Mouse (Mus musculus): ENCODE data around the gene Fgfr2. TPM values are rescaled to one million over a fixed set of nuclear protein-coding genes. Genes with fewer than 3 reads are reported as not detected.
A peak's percentile ranks its signal among the peaks of the same experiment; 100 is the strongest.

Gene Fgfr2
- polyA plus RNA-seq, 1 experiment, result 59.9 TPM

GRCm38 (mm10) chr7:133121661-133122378 is 1.3 kb downstream of the Fgfr2 start:
- Histone ChIP-seq H3K4me1 (ENCODE audit: control insufficient read depth, insufficient read depth, low read length) (peaks cover 2% of the 10 kb centered on the region; the same call in 1 of the 2 replicates), H3K4me3 (ENCODE audit: insufficient read depth, low read length) (peak overlapping the region; percentile 91), H3K27ac (ENCODE audit: insufficient read depth, low read length) (peak overlapping the region; percentile 97)
- TF ChIP-seq CTCF (IDR thresholded peaks at IDR 0.05; ENCODE audit: borderline replicate concordance, insufficient read depth, low read length) (no peak), POLR2A (IDR thresholded peaks at IDR 0.05; ENCODE audit: low read depth, low read length) (peak; percentile 23; the same call in 1 of the 2 replicates)

- H3K27ac ChIP-seq (ENCODE audit: insufficient read depth, low read length), result peak overlapping the region; percentile 87; the same call in 1 of the 2 replicates
- peaks cover 5% of the 10 kb centered on the region for H3K4me1 ChIP-seq (ENCODE audit: control insufficient read depth, insufficient read depth, low read length)
- no peak for TF ChIP-seq CTCF (IDR thresholded peaks at IDR 0.05; ENCODE audit: borderline replicate concordance, insufficient read depth, low read length)
- no peak for TF ChIP-seq POLR2A (IDR thresholded peaks at IDR 0.05; ENCODE audit: low read depth, low read length)
- H3K4me3 ChIP-seq (ENCODE audit: insufficient read depth, low read length), result peak overlapping the region; percentile 91
Observed at GRCm38 (mm10) chr7:133121080-133121607, 2.0 kb downstream of the Fgfr2 start.

GRCm38 (mm10) chr7:133120221-133120751 is 2.9 kb downstream of the Fgfr2 start:
- Histone ChIP-seq H3K27ac (ENCODE audit: insufficient read depth, low read length) (no peak overlapping the region), H3K4me3 (ENCODE audit: insufficient read depth, low read length) (peak overlapping the region; percentile 46), H3K4me1 (ENCODE audit: control insufficient read depth, insufficient read depth, low read length) (peaks cover 5% of the 10 kb centered on the region)
- no peak for TF ChIP-seq CTCF (IDR thresholded peaks at IDR 0.05; ENCODE audit: borderline replicate concordance, insufficient read depth, low read length)

DNA sequence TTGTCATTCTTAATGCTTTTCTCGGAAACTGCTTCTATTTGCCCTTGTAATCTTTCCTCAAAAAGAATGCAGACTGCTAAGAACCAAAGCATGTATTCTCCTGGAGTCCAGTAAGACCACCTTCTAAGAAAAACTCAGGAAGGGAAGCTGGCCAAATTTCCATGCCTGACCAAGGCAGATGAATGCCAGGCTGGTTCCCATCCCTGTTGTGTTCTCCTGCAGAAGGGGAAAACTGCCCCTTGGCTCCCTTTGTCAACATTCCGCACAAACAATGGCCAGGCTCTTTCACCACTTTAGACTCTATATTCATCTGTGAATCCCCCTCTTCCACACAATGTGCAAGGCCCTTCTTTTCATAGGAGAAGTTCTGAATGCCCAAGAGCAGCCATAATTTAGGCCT is 5.3 kb downstream of the Fgfr2 start:
- H3K4me1 ChIP-seq (ENCODE audit: control insufficient read depth, insufficient read depth, low read length), result peaks cover 20% of the 10 kb centered on the region
- H3K27ac ChIP-seq (ENCODE audit: insufficient read depth, low read length), result 0 out of 2 replicates have a peak overlapping the region, but pooled peaks have one; percentile 30
- no peak for TF ChIP-seq CTCF (IDR thresholded peaks at IDR 0.05; ENCODE audit: borderline replicate concordance, insufficient read depth, low read length)
- TF ChIP-seq POLR2A (IDR thresholded peaks at IDR 0.05; ENCODE audit: low read depth, low read length), result no peak
- no peak overlapping the region for H3K4me3 ChIP-seq (ENCODE audit: insufficient read depth, low read length)

DNA sequence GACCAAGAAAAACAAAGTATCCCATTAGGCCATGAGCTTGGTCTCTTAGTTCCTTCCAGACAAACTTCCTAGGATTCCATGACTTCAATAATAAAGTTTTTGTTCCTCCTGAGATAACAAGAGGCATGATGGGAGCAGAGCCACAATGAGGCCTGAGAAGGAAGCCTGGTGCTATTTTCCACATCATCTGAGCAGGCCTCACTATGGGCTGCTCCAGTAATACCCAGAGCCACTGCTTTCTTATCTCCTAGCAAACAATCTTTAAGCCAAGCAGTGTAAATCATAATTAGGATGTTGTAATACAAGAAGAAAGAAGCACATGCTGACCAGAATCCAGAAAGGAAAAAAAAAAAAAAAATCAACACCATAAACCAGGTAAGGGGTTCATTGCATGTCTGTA is 6.6 kb downstream of the Fgfr2 start:
- H3K27ac ChIP-seq (ENCODE audit: insufficient read depth, low read length), result no peak overlapping the region
- TF ChIP-seq POLR2A (IDR thresholded peaks at IDR 0.05; ENCODE audit: low read depth, low read length) (no peak), CTCF (IDR thresholded peaks at IDR 0.05; ENCODE audit: borderline replicate concordance, insufficient read depth, low read length) (no peak)
- no peak overlapping the region for H3K4me3 ChIP-seq (ENCODE audit: insufficient read depth, low read length)
- peaks cover 27% of the 10 kb centered on the region for H3K4me1 ChIP-seq (ENCODE audit: control insufficient read depth, insufficient read depth, low read length)

DNA sequence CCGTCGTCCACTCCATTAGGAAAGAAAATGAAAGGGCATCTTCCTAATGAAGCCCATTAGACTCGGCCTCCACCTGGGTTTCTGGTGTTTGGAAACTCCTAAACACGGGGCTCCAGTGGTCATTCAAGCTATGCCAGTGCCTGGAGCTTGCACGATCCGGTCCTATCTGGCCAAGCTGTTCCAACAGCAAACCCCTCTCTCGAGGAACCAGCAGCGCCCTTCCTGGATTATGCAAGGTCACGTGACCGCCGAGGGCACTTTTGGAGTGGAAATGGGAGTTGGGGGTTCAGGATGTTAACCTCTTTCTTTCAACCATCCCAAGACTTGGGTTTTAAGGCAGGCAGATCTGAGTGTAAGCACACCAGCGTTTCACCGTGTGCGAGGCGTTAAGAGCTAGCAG is 7.3 kb downstream of the Fgfr2 start:
- H3K27ac ChIP-seq (ENCODE audit: insufficient read depth, low read length), result no peak overlapping the region

DNA sequence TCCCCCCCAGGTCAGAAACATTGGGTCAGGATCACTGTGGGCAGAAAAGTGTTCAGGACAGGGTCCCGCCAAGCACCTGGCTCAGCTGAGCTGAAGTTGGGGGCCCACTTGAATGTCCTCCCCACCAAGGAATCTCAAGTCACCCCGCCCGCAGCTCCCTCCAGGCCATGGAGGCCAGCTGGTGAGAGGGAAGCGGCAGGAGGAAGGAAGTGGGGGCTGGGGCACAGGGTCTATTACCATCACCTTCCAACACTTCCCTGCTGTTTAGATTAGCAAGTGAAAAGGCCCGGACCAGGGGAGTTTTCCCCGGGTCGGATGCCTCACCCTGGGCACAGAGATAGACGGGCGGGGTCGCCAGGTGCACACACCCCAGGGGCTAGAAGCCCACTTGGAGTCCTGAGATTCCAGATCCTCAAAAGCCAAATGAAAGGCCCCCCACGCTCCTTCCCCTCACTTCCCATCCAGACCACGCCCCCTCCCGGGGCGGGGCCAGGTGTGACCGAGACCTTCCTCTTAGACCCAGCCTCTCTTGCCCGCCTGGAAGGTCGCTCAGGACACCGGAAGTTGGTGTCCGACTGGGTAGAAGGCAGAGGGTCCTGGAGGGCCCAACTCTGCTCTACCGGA is 8.2 kb downstream of the Fgfr2 start:
- Histone ChIP-seq H3K27ac (ENCODE audit: insufficient read depth, low read length) (no peak overlapping the region), H3K4me1 (ENCODE audit: control insufficient read depth, insufficient read depth, low read length) (peaks cover 30% of the 10 kb centered on the region), H3K4me3 (ENCODE audit: insufficient read depth, low read length) (no peak overlapping the region)
- TF ChIP-seq POLR2A (IDR thresholded peaks at IDR 0.05; ENCODE audit: low read depth, low read length) (no peak), CTCF (IDR thresholded peaks at IDR 0.05; ENCODE audit: borderline replicate concordance, insufficient read depth, low read length) (no peak)

More for the DNA sequence above, 7.3 kb downstream of the Fgfr2 start:
- no peak for TF ChIP-seq POLR2A (IDR thresholded peaks at IDR 0.05; ENCODE audit: low read depth, low read length)
- TF ChIP-seq CTCF (IDR thresholded peaks at IDR 0.05; ENCODE audit: borderline replicate concordance, insufficient read depth, low read length), result no peak
- peaks cover 30% of the 10 kb centered on the region for H3K4me1 ChIP-seq (ENCODE audit: control insufficient read depth, insufficient read depth, low read length)
- H3K4me3 ChIP-seq (ENCODE audit: insufficient read depth, low read length), result no peak overlapping the region

GRCm38 (mm10) chr7:133113185-133113895 is 9.8 kb downstream of the Fgfr2 start:
- Histone ChIP-seq H3K4me3 (ENCODE audit: insufficient read depth, low read length) (no peak overlapping the region), H3K4me1 (ENCODE audit: control insufficient read depth, insufficient read depth, low read length) (peaks cover 28% of the 10 kb centered on the region), H3K27ac (ENCODE audit: insufficient read depth, low read length) (0 out of 2 replicates have a peak overlapping the region, but pooled peaks have one; percentile 1)
- TF ChIP-seq POLR2A (IDR thresholded peaks at IDR 0.05; ENCODE audit: low read depth, low read length), result no peak
- no peak for TF ChIP-seq CTCF (IDR thresholded peaks at IDR 0.05; ENCODE audit: borderline replicate concordance, insufficient read depth, low read length)

GRCm38 (mm10) chr7:133112351-133112831 is 10.8 kb downstream of the Fgfr2 start:
- Histone ChIP-seq H3K27ac (ENCODE audit: insufficient read depth, low read length) (peak overlapping the region; percentile 56; the same call in 1 of the 2 replicates), H3K4me1 (ENCODE audit: control insufficient read depth, insufficient read depth, low read length) (peaks cover 28% of the 10 kb centered on the region), H3K4me3 (ENCODE audit: insufficient read depth, low read length) (no peak overlapping the region)
- TF ChIP-seq POLR2A (IDR thresholded peaks at IDR 0.05; ENCODE audit: low read depth, low read length), result no peak
- TF ChIP-seq CTCF (IDR thresholded peaks at IDR 0.05; ENCODE audit: borderline replicate concordance, insufficient read depth, low read length), result no peak
